Mouse (Mus musculus) forebrain, embryonic 14.5 days (tissue): Measurements from ENCODE around the gene Gm10031. TPM values are rescaled to one million over a fixed set of nuclear protein-coding genes. Genes with fewer than 3 reads are reported as not detected.

Source experiments
- ATAC-seq: fragments of 200-750 bp; cut with Nextera tagmentation; 2 replicates; pipeline ENCODE4 v1.8.0; 2017; ENCODE audit warnings: mild to moderate bottlenecking, moderate library complexity
- DNase-seq: peaks from one replicate; pipeline ENCODE4 v3.0.0-alpha.2; 2015; ENCODE audit warnings: low spot score
- H3K27ac ChIP-seq: fragments of 300-500 bp; sonication (generic); 2 replicates; pipeline ENCODE4 v1.5.1; 2014; ENCODE audit warnings: low read depth, mild to moderate bottlenecking, control low read depth, low read length, moderate library complexity
- H3K27me3 ChIP-seq: fragments of 300-500 bp; sonication (generic); replicated peaks from 2 replicates; pipeline ENCODE4 v1.6.1; 2014; ENCODE audit warnings: low read length, control low read depth, mixed read lengths; ENCODE audit not compliant: control insufficient read depth, insufficient read depth
- H3K36me3 ChIP-seq: fragments of 300-500 bp; sonication (generic); 2 replicates; pipeline ENCODE4 v1.6.1; 2014; ENCODE audit warnings: low read length, control low read depth; ENCODE audit not compliant: control insufficient read depth, insufficient read depth
- H3K4me1 ChIP-seq: fragments of 300-500 bp; sonication (generic); 2 replicates; pipeline ENCODE4 v1.6.1; 2014; ENCODE audit warnings: antibody characterized with exemption, low read length, control low read depth; ENCODE audit not compliant: control insufficient read depth, insufficient read depth
- H3K4me2 ChIP-seq: fragments of 300-500 bp; sonication (generic); 2 replicates; pipeline ENCODE4 v1.6.1; 2014; ENCODE audit warnings: mild to moderate bottlenecking, control low read depth, low read length
- H3K4me3 ChIP-seq: fragments of 300-500 bp; sonication (generic); 2 replicates; pipeline ENCODE4 v1.5.1; 2014; ENCODE audit warnings: low read depth, low read length, control low read depth
- H3K9ac ChIP-seq: fragments of 300-500 bp; sonication (generic); 2 replicates; pipeline ENCODE4 v1.6.1; 2014; ENCODE audit warnings: mild to moderate bottlenecking, low read length, control low read depth, moderate library complexity
- H3K9me3 ChIP-seq: fragments of 300-500 bp; sonication (generic); replicated peaks from 2 replicates; pipeline ENCODE4 v1.6.1; 2016; ENCODE audit warnings: low read length, control low read depth, mixed read lengths; ENCODE audit not compliant: control insufficient read depth
- WGBS: fragments of 180-500 bp; shearing (Covaris S2); extraction: QIAGEN DNeasy Blood & Tissue Kit; methylation state at CpG from one replicate; pipeline ENCODE4 v1.1.7; 2014; 5-methylcytosine and 5-hydroxymethylcytosine counted together
- polyA plus RNA-seq: library from polyadenylated mRNA; unstranded; fragments of >200 nt; fragmentation: Nextera tagmentation; extraction: Ambion mirVana; gene quantifications from 2 replicates; pipeline ENCODE4 v1.2.1, GENCODE M21; 2014

The Gm10031 gene
- polyA plus RNA-seq, 1 experiment from 2014 or later, result 0.67 TPM

- 15% methylated on average over 8 of the region's 8 CpGs for WGBS
- Histone ChIP-seq H3K36me3 (no peaks in the 10 kb centered on the region), H3K9me3 (no peaks in the 10 kb centered on the region), H3K4me3 (peak overlapping the region; percentile 96), H3K9ac (peak overlapping the region; percentile 99), H3K27me3 (no peaks in the 10 kb centered on the region), H3K4me1 (0 out of 2 replicates have a peak, but pooled peaks cover 4% of the 10 kb centered on the region), H3K27ac (peak overlapping the region; percentile 98; the same call in 1 of the 2 replicates), H3K4me2 (peak overlapping the region; percentile 62)
- ATAC-seq (no peak; the same call in 1 of the 2 replicates), DNase-seq (peak; percentile 45)
Measured at GRCm38 (mm10) chr1:156559641-156560020, 35.8 kb downstream of the Gm10031 start.

GRCm38 (mm10) chr1:156560500-156560899 lies 36.7 kb downstream of the Gm10031 start:
- no peak overlapping the region for H3K27ac ChIP-seq
- no peak overlapping the region for H3K9ac ChIP-seq
- WGBS, result 91% methylated on average over 9 of the region's 9 CpGs
- H3K27me3 ChIP-seq, result no peaks in the 10 kb centered on the region
- DNase-seq (no peak), ATAC-seq (no peak)
- no peaks in the 10 kb centered on the region for H3K36me3 ChIP-seq
- H3K9me3 ChIP-seq, result no peaks in the 10 kb centered on the region
- 0 out of 2 replicates have a peak, but pooled peaks cover 4% of the 10 kb centered on the region for H3K4me1 ChIP-seq
- H3K4me2 ChIP-seq, result peak overlapping the region; percentile 62
- H3K4me3 ChIP-seq, result 0 out of 2 replicates have a peak overlapping the region, but pooled peaks have one; percentile 96

GRCm38 (mm10) chr1:156565328-156565727 lies 41.5 kb downstream of the Gm10031 start:
- Histone ChIP-seq H3K4me3 (no peak overlapping the region), H3K9ac (no peak overlapping the region), H3K4me1 (no peaks in the 10 kb centered on the region), H3K4me2 (no peak overlapping the region), H3K36me3 (no peaks in the 10 kb centered on the region), H3K9me3 (no peaks in the 10 kb centered on the region), H3K27ac (no peak overlapping the region), H3K27me3 (no peaks in the 10 kb centered on the region)
- DNase-seq (no peak), ATAC-seq (no peak)
- 65% methylated on average over 2 of the region's 2 CpGs for WGBS

GRCm38 (mm10) chr1:156566132-156566531 lies 42.3 kb downstream of the Gm10031 start:
- H3K36me3 ChIP-seq, result no peaks in the 10 kb centered on the region
- no peak for ATAC-seq
- no peaks in the 10 kb centered on the region for H3K9me3 ChIP-seq
- no peak overlapping the region for H3K4me3 ChIP-seq
- 95% methylated on average over 3 of the region's 3 CpGs for WGBS
- DNase-seq, result no peak
- H3K9ac ChIP-seq, result no peak overlapping the region
- no peaks in the 10 kb centered on the region for H3K4me1 ChIP-seq
- no peaks in the 10 kb centered on the region for H3K27me3 ChIP-seq
- H3K4me2 ChIP-seq, result no peak overlapping the region
- no peak overlapping the region for H3K27ac ChIP-seq

- H3K4me2 ChIP-seq, result no peak overlapping the region
- ATAC-seq (no peak), DNase-seq (no peak)
- H3K27ac ChIP-seq, result no peak overlapping the region
- H3K9ac ChIP-seq, result no peak overlapping the region
- no peaks in the 10 kb centered on the region for H3K4me1 ChIP-seq
- H3K4me3 ChIP-seq, result no peak overlapping the region
- H3K36me3 ChIP-seq, result no peaks in the 10 kb centered on the region
- no peaks in the 10 kb centered on the region for H3K27me3 ChIP-seq
- no peaks in the 10 kb centered on the region for H3K9me3 ChIP-seq
- WGBS, result 89% methylated on average over 4 of the region's 4 CpGs
Measured at GRCm38 (mm10) chr1:156569615-156570014, 45.8 kb downstream of the Gm10031 start.

GRCm38 (mm10) chr1:156572952-156573351 lies 49.1 kb downstream of the Gm10031 start:
- Histone ChIP-seq H3K27me3 (no peaks in the 10 kb centered on the region), H3K9me3 (no peaks in the 10 kb centered on the region), H3K4me2 (no peak overlapping the region), H3K36me3 (no peaks in the 10 kb centered on the region), H3K4me1 (no peaks in the 10 kb centered on the region), H3K9ac (no peak overlapping the region), H3K4me3 (no peak overlapping the region), H3K27ac (no peak overlapping the region)
- ATAC-seq, result no peak
- DNase-seq, result no peak
- WGBS, result 81% methylated on average over 4 of the region's 4 CpGs

Other genes with a start within 250 kb of the Gm10031 start
- 0.20 and 0.38 TPM in 2 replicates for gene Tdrd5, start 220.3 kb upstream of the Gm10031 start, polyA plus RNA-seq
- 0.51 and 0.82 TPM in 2 replicates for gene Nphs2, start 213.3 kb upstream of the Gm10031 start, polyA plus RNA-seq
- 735 and 817 TPM in 2 replicates for gene Gm2000, start 158.0 kb upstream of the Gm10031 start, polyA plus RNA-seq
- 0.13 and 0.43 TPM in 2 replicates for gene Axdnd1, start 102.9 kb upstream of the Gm10031 start, polyA plus RNA-seq
- 11.9 and 12.6 TPM in 2 replicates for gene Soat1, start 49.7 kb upstream of the Gm10031 start, polyA plus RNA-seq
- 5.7 and 8.0 TPM in 2 replicates for gene Abl2, start 34.8 kb downstream of the Gm10031 start, polyA plus RNA-seq
- 4.5 and 6.5 TPM in 2 replicates for gene Tor3a, start 150.3 kb downstream of the Gm10031 start, polyA plus RNA-seq
- gene Fam20b, start 195.1 kb downstream of the Gm10031 start, polyA plus RNA-seq, result 19.9 and 23.8 TPM in 2 replicates